Mouse (Mus musculus) ES-E14 (cell line): ENCODE measurements around the gene Ms4a14. TPM values are rescaled to one million over a fixed set of nuclear protein-coding genes. Genes with fewer than 3 reads are reported as not detected.
"Not testable (repeated sequence)": the region's sequence is repeated elsewhere in the genome, so short reads cannot be mapped to it uniquely, and the experiment has no call there.

Experiments used
- DNase-seq: peaks from one replicate; pipeline ENCODE4 v3.0.0-alpha.2; 2013; ENCODE audit warnings: low read depth, low spot score
- H3K27ac ChIP-seq: 2 replicates; pipeline ENCODE4 v1.5.1; 2012; ENCODE audit warnings: low read depth, mild to moderate bottlenecking, low read length, moderate library complexity, mixed read lengths; ENCODE audit not compliant: poor library complexity, insufficient read depth, severe bottlenecking
- H3K36me3 ChIP-seq: 2 replicates; pipeline ENCODE4 v1.6.1; 2012; ENCODE audit warnings: mild to moderate bottlenecking, low read length, moderate library complexity, mixed read lengths; ENCODE audit not compliant: control insufficient read depth, poor library complexity, insufficient read depth, severe bottlenecking
- H3K4me1 ChIP-seq, 2 experiments: fragments of 150-350 bp in 1 of 2; sonication (generic) in 1 of 2; 2 replicates each; pipeline ENCODE4 v1.6.1; 2012; ENCODE audit warnings: low read length in 2 of 2, mild to moderate bottlenecking in 1 of 2, mixed read lengths in 1 of 2; ENCODE audit not compliant: control insufficient read depth in 2 of 2, insufficient read depth in 2 of 2, poor library complexity in 1 of 2
- H3K4me3 ChIP-seq, 2 experiments: fragments of 150-350 bp in 1 of 2; sonication (generic) in 1 of 2; 2 replicates each; pipeline ENCODE4 v1.5.1; 2012; ENCODE audit warnings: low read length in 2 of 2, low read depth in 1 of 2, mild to moderate bottlenecking in 1 of 2, mixed read lengths in 1 of 2; ENCODE audit not compliant: insufficient read depth in 1 of 2, poor library complexity in 1 of 2, severe bottlenecking in 1 of 2
- H3K9ac ChIP-seq: 2 replicates; pipeline ENCODE4 v1.6.1; 2012; ENCODE audit warnings: low read depth, mild to moderate bottlenecking, low read length, mixed read lengths; ENCODE audit not compliant: poor library complexity, insufficient read depth, severe bottlenecking
- H3K9me3 ChIP-seq: fragments of 150-350 bp; sonication (generic); 2 replicates; pipeline ENCODE4 v1.6.1; 2012; ENCODE audit warnings: low read depth, mild to moderate bottlenecking, low read length; ENCODE audit not compliant: control insufficient read depth, insufficient read depth
- CHD2 ChIP-seq: IDR thresholded peaks from 2 replicates; pipeline ENCODE4 v1.6.1; 2014; ENCODE audit warnings: mild to moderate bottlenecking, low read depth, low read length, inconsistent platforms
- HCFC1 ChIP-seq: IDR thresholded peaks from 2 replicates; pipeline ENCODE4 v1.6.1; 2012; ENCODE audit warnings: low read length, inconsistent platforms, borderline replicate concordance; ENCODE audit not compliant: insufficient read depth
- MAFK ChIP-seq: IDR thresholded peaks from 2 replicates; pipeline ENCODE4 v1.6.1; 2014; ENCODE audit warnings: mild to moderate bottlenecking, low read depth, low read length, inconsistent platforms; ENCODE audit not compliant: insufficient read depth
- ZC3H11A ChIP-seq: IDR thresholded peaks from 2 replicates; pipeline ENCODE4 v1.6.1; 2012; ENCODE audit warnings: low read depth, mild to moderate bottlenecking, inconsistent platforms, low read length, borderline replicate concordance
- ZNF384 ChIP-seq: IDR thresholded peaks from 2 replicates; pipeline ENCODE4 v1.6.1; 2012; ENCODE audit warnings: low read depth, low read length, inconsistent platforms
- in situ Hi-C, 2 experiments: fragments of 600-800 bp; cut with MboI; formaldehyde crosslinking; loops; one replicate each; pipeline ENCODE4 v1.15.1; 2025; ENCODE audit warnings: low sequenced_read_pairs in 2 of 2, inconsistent platforms in 1 of 2; ENCODE audit not compliant: unreplicated experiment in 2 of 2
- total RNA-seq: library from RNA; depleted of rRNA; stranded (reverse); fragments of 300-350 nt; gene quantifications from 2 replicates; pipeline ENCODE4 v1.2.3, GENCODE M21; 2012; rRNA removed

The Ms4a14 gene
- total RNA-seq, 1 experiment: 0.71 TPM

GRCm38 (mm10) chr19:11266052-11266845 lies 48.0 kb downstream of the Ms4a14 start, which contains the start of gene Ms4a1:
Gene Ms4a1 (minus strand): TSS chr19:11266241.
- Histone ChIP-seq H3K27ac (no peak within 1 kb of the TSS), H3K9me3 (no peaks in the 10 kb centered on the region), H3K36me3 (no peaks in the 10 kb centered on the region), H3K4me3 (no peak within 1 kb of the TSS), H3K4me1 (no peaks in the 10 kb centered on the region), H3K9ac (no peak within 1 kb of the TSS)
- no peak for TF ChIP-seq ZC3H11A
- TF ChIP-seq HCFC1: no peak
- no peak for TF ChIP-seq MAFK
- TF ChIP-seq ZNF384: no peak
- no peak for TF ChIP-seq CHD2
- in situ Hi-C loops: no loop called here
- DNase-seq: no peak

- DNase-seq: no peak
- Histone ChIP-seq H3K4me1 (no peaks in the 10 kb centered on the region), H3K9me3 (no peaks in the 10 kb centered on the region), H3K4me3 (no peak overlapping the region), H3K9ac (no peak overlapping the region), H3K27ac (no peak overlapping the region), H3K36me3 (no peaks in the 10 kb centered on the region)
- no peak for TF ChIP-seq ZNF384
- no peak for TF ChIP-seq HCFC1
- TF ChIP-seq MAFK: no peak
- no peak for TF ChIP-seq CHD2
- no peak for TF ChIP-seq ZC3H11A
- in situ Hi-C loops: no loop called here
Observed at GRCm38 (mm10) chr19:11264602-11265185, 49.6 kb downstream of the Ms4a14 start.

- Histone ChIP-seq H3K27ac (no peak overlapping the region), H3K9ac (no peak overlapping the region), H3K4me1 (no peaks in the 10 kb centered on the region), H3K36me3 (no peaks in the 10 kb centered on the region), H3K9me3 (no peaks in the 10 kb centered on the region), H3K4me3 (no peak overlapping the region)
- in situ Hi-C loops: no loop called here
- no peak for DNase-seq
- TF ChIP-seq HCFC1: no peak
Observed at GRCm38 (mm10) chr19:11263549-11263948, 50.7 kb downstream of the Ms4a14 start.

GRCm38 (mm10) chr19:11262932-11263331 lies 51.3 kb downstream of the Ms4a14 start:
- not testable (repeated sequence) for H3K9ac ChIP-seq

GRCm38 (mm10) chr19:11261522-11261921 lies 52.7 kb downstream of the Ms4a14 start:
- in situ Hi-C loops: no loop called here

More at GRCm38 (mm10) chr19:11262932-11263331, 51.3 kb downstream of the Ms4a14 start:
- H3K27ac ChIP-seq, H3K36me3 ChIP-seq, H3K4me3 ChIP-seq, DNase-seq, H3K4me1 ChIP-seq, H3K9me3 ChIP-seq, in situ Hi-C loops: not testable (repeated sequence)
- peak; percentile 84 for TF ChIP-seq ZNF384

More at GRCm38 (mm10) chr19:11261522-11261921, 52.7 kb downstream of the Ms4a14 start:
- TF ChIP-seq ZC3H11A (no peak), ZNF384 (no peak), CHD2 (no peak), HCFC1 (no peak)
- H3K36me3 ChIP-seq: no peaks in the 10 kb centered on the region
- no peak for DNase-seq
- no peak overlapping the region for H3K9ac ChIP-seq
- no peak overlapping the region for H3K4me3 ChIP-seq
- H3K4me1 ChIP-seq: no peaks in the 10 kb centered on the region
- H3K27ac ChIP-seq: no peak overlapping the region
- no peaks in the 10 kb centered on the region for H3K9me3 ChIP-seq

Other genes starting within 250 kb of the Ms4a14 start
- gene Ms4a8a, start 233.4 kb downstream of the Ms4a14 start, total RNA-seq: not detected in 2 replicates
- gene 1700017D01Rik, start 183.6 kb downstream of the Ms4a14 start, total RNA-seq: not detected in 2 replicates
- not detected in 2 replicates for gene 1700025F22Rik, start 149.1 kb downstream of the Ms4a14 start, total RNA-seq
- gene Ms4a13, start 117.7 kb downstream of the Ms4a14 start, total RNA-seq: not detected in 2 replicates
- not detected in 2 replicates for gene Ms4a12, start 82.0 kb downstream of the Ms4a14 start, total RNA-seq
- 0.11 and 0.62 TPM in 2 replicates for gene Ms4a1, start 48.2 kb downstream of the Ms4a14 start, total RNA-seq
- 0.53 TPM in 1 of 2 replicates, not detected in the other for gene Ms4a5, start 30.6 kb downstream of the Ms4a14 start, total RNA-seq
- gene Ms4a7, start 21.7 kb upstream of the Ms4a14 start, total RNA-seq: 0.36 and 0.42 TPM in 2 replicates
- not detected in 2 replicates for gene Ms4a4a, start 61.1 kb upstream of the Ms4a14 start, total RNA-seq
- not detected in 2 replicates for gene Ms4a4c, start 90.3 kb upstream of the Ms4a14 start, total RNA-seq
- not detected in 2 replicates for gene Ms4a4b, start 129.1 kb upstream of the Ms4a14 start, total RNA-seq
- gene Ms4a6c, start 154.9 kb upstream of the Ms4a14 start, total RNA-seq: not detected in 2 replicates
- not detected in 2 replicates for gene Gm8369, start 171.5 kb upstream of the Ms4a14 start, total RNA-seq
- not detected in 2 replicates for gene Ms4a6b, start 202.1 kb upstream of the Ms4a14 start, total RNA-seq
- 0.58 and 1.8 TPM in 2 replicates for gene Ms4a4d, start 222.3 kb upstream of the Ms4a14 start, total RNA-seq